8 mouse cellular contexts compared by ENCODE assay signal in the genomic region with DNA sequence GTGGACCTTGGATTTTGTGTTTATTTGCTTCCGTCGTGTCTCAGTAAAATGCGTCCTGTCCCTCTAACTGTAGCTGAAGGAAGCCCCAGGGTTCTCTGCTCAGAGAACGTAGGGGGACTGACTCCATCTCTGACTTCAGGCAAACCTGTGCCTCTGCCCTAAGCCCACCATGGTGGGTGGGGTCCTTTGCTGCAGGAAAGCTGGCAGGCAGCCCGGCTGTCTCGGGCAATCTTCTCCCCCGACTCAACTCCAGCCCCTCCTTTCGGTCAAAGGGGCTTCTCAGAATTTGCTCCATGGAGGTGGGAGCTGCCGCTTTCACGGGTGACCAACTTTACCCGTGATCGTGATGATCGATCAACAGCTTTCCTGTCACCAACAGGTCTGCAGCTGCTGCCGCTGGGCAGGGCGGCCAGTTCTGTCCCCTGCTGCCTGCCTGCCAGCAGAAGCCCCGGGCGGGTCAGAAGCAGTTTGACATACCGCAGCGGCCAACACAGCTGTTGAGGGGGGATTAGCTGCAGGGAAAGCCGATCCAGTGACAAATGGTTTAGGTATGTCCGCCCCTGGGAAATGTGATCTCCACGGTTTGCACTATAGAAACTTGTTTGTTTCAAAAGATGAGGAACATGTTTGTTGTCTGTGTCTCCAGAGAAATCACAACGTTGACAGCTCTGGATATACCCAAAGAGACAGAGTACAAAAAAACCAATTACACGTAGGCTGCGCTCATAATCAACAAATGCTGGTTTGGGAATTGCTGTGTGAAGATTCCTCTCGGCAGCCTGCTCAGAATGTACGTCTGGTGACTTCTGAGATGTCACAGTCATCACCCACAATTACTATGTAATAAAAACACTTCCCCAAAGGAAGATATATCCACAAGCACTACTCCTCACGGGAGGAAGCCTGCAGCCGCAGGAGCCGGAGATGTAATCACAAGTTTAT.
A peak's percentile ranks its signal among the peaks of the same experiment; 100 is the strongest.
DNase-seq lines count a peak whose midpoint lies in the region; ATAC-seq lines count a peak whose summit lies in the region.

No protein-coding gene starts in this region.

- H3K9me3 ChIP-seq in heart, embryonic 15.5 days (replicated peaks) = no peaks in the 10 kb centered on the region
- no peaks in the 10 kb centered on the region for H3K9me3 ChIP-seq in limb, embryonic 12.5 days
- no peaks in the 10 kb centered on the region for H3K9me3 ChIP-seq in neural tube, embryonic 14.5 days (ENCODE audit: control insufficient read depth, low read length)

- peak overlapping the region; percentile 58 for H3K9ac ChIP-seq in heart, embryonic 15.5 days
- peak overlapping the region; percentile 57 for H3K9ac ChIP-seq in limb, embryonic 12.5 days (replicated peaks)
- H3K9ac ChIP-seq in neural tube, embryonic 14.5 days (replicated peaks; ENCODE audit: low read depth, low read length) = peak overlapping the region; percentile 50

- ATAC-seq in heart, embryonic 15.5 days (replicated peaks; ENCODE audit: insufficient number of reproducible peaks, insufficient read depth, low FRiP score, low read depth) = peak; percentile 81
- peak; percentile 81 for ATAC-seq in limb, embryonic 12.5 days (ENCODE audit: insufficient number of reproducible peaks, insufficient read depth, low FRiP score, low TSS enrichment, low read depth)
- peak; percentile 54 for ATAC-seq in neural tube, embryonic 14.5 days (ENCODE audit: low read depth)

- no peaks in the 10 kb centered on the region for H3K36me3 ChIP-seq in heart, embryonic 15.5 days
- H3K36me3 ChIP-seq in limb, embryonic 12.5 days = no peaks in the 10 kb centered on the region
- no peaks in the 10 kb centered on the region for H3K36me3 ChIP-seq in neural tube, embryonic 14.5 days (ENCODE audit: control insufficient read depth, insufficient read depth, low read length)

- peak overlapping the region; percentile 52 for H3K4me3 ChIP-seq in heart, embryonic 15.5 days
- peak overlapping the region; percentile 37 for H3K4me3 ChIP-seq in limb, embryonic 12.5 days (replicated peaks)
- peak overlapping the region; percentile 23 for H3K4me3 ChIP-seq in neural tube, embryonic 14.5 days (ENCODE audit: low read depth, low read length)

- DNase-seq in adrenal gland, adult 2 months = peak; percentile 9
- no peak for DNase-seq in adrenal gland, adult 18-20 months (ENCODE audit: low spot score in 2 of 2)
- DNase-seq in embryo, embryonic 10.5 days (ENCODE audit: low spot score) = peak; percentile 84
- no peak for DNase-seq in layer of hippocampus, adult 9-11 months
- DNase-seq in c-Kit-positive CD71-positive TER-119-positive erythroid progenitor cells, embryonic 14.5 days (ENCODE audit: low spot score) = no peak

- peak overlapping the region; percentile 85 for H3K27ac ChIP-seq in heart, embryonic 15.5 days
- H3K27ac ChIP-seq in limb, embryonic 12.5 days = peak overlapping the region; percentile 90
- H3K27ac ChIP-seq in neural tube, embryonic 14.5 days (ENCODE audit: low read depth, low read length) = peak overlapping the region; percentile 72

- peak overlapping the region; percentile 77 for H3K4me2 ChIP-seq in heart, embryonic 15.5 days
- H3K4me2 ChIP-seq in limb, embryonic 12.5 days = peak overlapping the region; percentile 64
- H3K4me2 ChIP-seq in neural tube, embryonic 14.5 days (ENCODE audit: low read depth, low read length) = peak overlapping the region; percentile 52

- WGBS in heart, embryonic 15.5 days = 9% methylated on average over 30 of the region's 30 CpGs
- WGBS in limb, embryonic 12.5 days = 8% methylated on average over 30 of the region's 30 CpGs
- WGBS in neural tube, embryonic 14.5 days = 12% methylated on average over 30 of the region's 30 CpGs

- no peaks in the 10 kb centered on the region for H3K27me3 ChIP-seq in heart, embryonic 15.5 days
- no peaks in the 10 kb centered on the region for H3K27me3 ChIP-seq in limb, embryonic 12.5 days
- H3K27me3 ChIP-seq in neural tube, embryonic 14.5 days (ENCODE audit: control insufficient read depth, insufficient read depth, low read length) = no peaks in the 10 kb centered on the region

- H3K4me1 ChIP-seq in heart, embryonic 15.5 days (replicated peaks) = peaks cover 37% of the 10 kb centered on the region
- peaks cover 41% of the 10 kb centered on the region for H3K4me1 ChIP-seq in limb, embryonic 12.5 days (replicated peaks)
- peaks cover 14% of the 10 kb centered on the region for H3K4me1 ChIP-seq in neural tube, embryonic 14.5 days (ENCODE audit: control insufficient read depth, insufficient read depth, low read length)

Comparison
In these comparisons a context has a peak if more than half of its experiments do, and no peak if none do; other contexts are left out.
1. DNase-seq: peak in adrenal gland, adult 2 months (single experiment) and embryo, embryonic 10.5 days (single experiment); none in adrenal gland, adult 18-20 months (0 of 2), layer of hippocampus, adult 9-11 months (single experiment) and c-Kit-positive CD71-positive TER-119-positive erythroid progenitor cells, embryonic 14.5 days (single experiment).
2. Peak in every context shown above with its lines, with median percentiles within 50 percentile points of each other: ATAC-seq, H3K27ac ChIP-seq, H3K4me2 ChIP-seq, H3K4me3 ChIP-seq and H3K9ac ChIP-seq.